Mouse (Mus musculus) forebrain, embryonic 16.5 days (tissue): Measurements from ENCODE around the gene Tspan12. TPM values are rescaled to one million over a fixed set of nuclear protein-coding genes. Genes with fewer than 3 reads are reported as not detected.

ENCODE experiments used
- ATAC-seq: fragments of 200-750 bp; cut with Nextera tagmentation; 2 replicates; pipeline ENCODE4 v1.8.0; 2017; ENCODE audit warnings: mild to moderate bottlenecking, moderate library complexity
- H3K27ac ChIP-seq: fragments of 300-500 bp; sonication (generic); 2 replicates; pipeline ENCODE4 v1.5.1; 2014; ENCODE audit warnings: low read length, control low read depth
- H3K27me3 ChIP-seq: fragments of 300-500 bp; sonication (generic); replicated peaks from 2 replicates; pipeline ENCODE4 v1.6.1; 2014; ENCODE audit warnings: low read length; ENCODE audit not compliant: control insufficient read depth, insufficient read depth
- H3K36me3 ChIP-seq: fragments of 300-500 bp; sonication (generic); 2 replicates; pipeline ENCODE4 v1.6.1; 2014; ENCODE audit not compliant: control insufficient read depth, insufficient read depth
- H3K4me1 ChIP-seq: fragments of 300-500 bp; sonication (generic); replicated peaks from 2 replicates; pipeline ENCODE4 v1.6.1; 2014; ENCODE audit warnings: low read length; ENCODE audit not compliant: control insufficient read depth, insufficient read depth
- H3K4me2 ChIP-seq: fragments of 300-500 bp; sonication (generic); 2 replicates; pipeline ENCODE4 v1.6.1; 2014; ENCODE audit warnings: mild to moderate bottlenecking, low read length, control low read depth
- H3K4me3 ChIP-seq: fragments of 300-500 bp; sonication (generic); replicated peaks from 2 replicates; pipeline ENCODE4 v1.5.1; 2014; ENCODE audit warnings: mild to moderate bottlenecking, low read length, control low read depth
- H3K9ac ChIP-seq: fragments of 300-500 bp; sonication (generic); replicated peaks from 2 replicates; pipeline ENCODE4 v1.6.1; 2014; ENCODE audit warnings: low read depth, low read length, control low read depth
- H3K9me3 ChIP-seq: fragments of 300-500 bp; sonication (generic); 2 replicates; pipeline ENCODE4 v1.6.1; 2016; ENCODE audit warnings: low read length; ENCODE audit not compliant: control insufficient read depth
- WGBS: fragments of 180-500 bp; shearing (Covaris S2); extraction: QIAGEN DNeasy Blood & Tissue Kit; methylation state at CpG from one replicate; pipeline ENCODE4 v1.1.7; 2014; 5-methylcytosine and 5-hydroxymethylcytosine counted together
- polyA plus RNA-seq: library from polyadenylated mRNA; unstranded; fragments of >200 nt; fragmentation: Nextera tagmentation; extraction: Ambion mirVana; gene quantifications from 2 replicates; pipeline ENCODE4 v1.2.1, GENCODE M21; 2015

Gene Tspan12
- polyA plus RNA-seq, 1 experiment from 2014 or later = 51.7 TPM

DNA sequence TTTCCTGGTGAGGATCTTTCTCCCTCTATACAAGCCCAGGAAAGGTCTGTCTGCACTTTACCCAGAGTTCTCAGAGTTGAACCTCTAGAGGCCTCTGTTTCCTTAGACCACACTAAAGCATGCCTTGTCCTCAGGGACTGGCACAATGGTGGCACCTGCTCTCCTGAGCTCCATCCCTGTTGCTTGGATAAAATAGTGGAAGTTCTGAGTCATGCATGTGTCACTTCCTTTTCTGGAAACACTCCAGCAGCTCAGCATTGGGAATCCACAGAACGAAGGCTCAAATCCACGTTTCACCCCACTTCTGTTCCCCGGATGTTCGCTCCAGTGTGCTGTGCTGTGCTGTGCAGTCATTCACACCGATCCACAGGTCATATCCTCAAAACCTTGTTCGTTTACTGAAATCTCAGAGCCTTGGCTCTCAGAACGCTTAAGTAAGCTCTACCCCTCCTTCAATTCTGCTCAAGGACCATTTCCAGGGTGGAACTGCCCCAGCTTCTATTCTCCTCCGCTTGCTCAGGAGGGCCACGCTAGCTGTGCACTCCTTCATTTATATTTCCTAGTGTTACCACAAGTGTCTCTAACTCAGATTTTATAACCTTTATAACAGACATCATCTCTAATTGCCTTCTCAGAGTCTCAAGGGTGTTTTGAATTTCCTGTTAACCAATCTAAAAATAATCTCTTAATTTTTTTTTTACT is 83.4 kb downstream of the Tspan12 start:
- Histone ChIP-seq H3K4me2 (no peak overlapping the region), H3K27me3 (no peaks in the 10 kb centered on the region), H3K4me3 (no peak overlapping the region), H3K4me1 (peaks cover 6% of the 10 kb centered on the region; the same call in 1 of the 2 replicates), H3K36me3 (no peaks in the 10 kb centered on the region), H3K27ac (no peak overlapping the region), H3K9ac (no peak overlapping the region), H3K9me3 (no peaks in the 10 kb centered on the region)
- ATAC-seq = no peak
- 90% methylated on average over 9 of the region's 9 CpGs for WGBS

DNA sequence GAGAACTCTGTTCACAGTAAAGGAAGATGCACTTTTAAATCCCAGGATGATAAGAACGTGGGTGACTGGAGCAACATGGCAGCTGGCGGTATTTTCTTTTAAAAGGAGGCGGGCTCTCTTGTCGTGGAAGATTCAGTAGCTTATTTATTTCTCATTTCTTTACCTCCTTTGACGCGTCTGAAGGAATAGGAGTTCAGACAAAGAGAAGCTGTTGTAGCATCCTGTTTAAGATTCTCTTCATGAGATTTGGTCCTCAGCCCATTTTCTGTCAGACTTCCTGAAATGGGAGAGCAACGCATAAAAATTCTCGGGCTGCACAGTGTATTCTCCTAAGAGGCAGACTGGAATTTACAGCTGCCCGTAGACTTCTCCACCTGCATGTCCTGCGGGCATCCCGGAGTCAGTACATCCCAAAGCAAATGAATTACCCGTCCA is 84.5 kb downstream of the Tspan12 start:
- peak; percentile 73 for ATAC-seq
- 0 out of 2 replicates have a peak overlapping the region, but pooled peaks have one; percentile 8 for H3K4me3 ChIP-seq

DNA sequence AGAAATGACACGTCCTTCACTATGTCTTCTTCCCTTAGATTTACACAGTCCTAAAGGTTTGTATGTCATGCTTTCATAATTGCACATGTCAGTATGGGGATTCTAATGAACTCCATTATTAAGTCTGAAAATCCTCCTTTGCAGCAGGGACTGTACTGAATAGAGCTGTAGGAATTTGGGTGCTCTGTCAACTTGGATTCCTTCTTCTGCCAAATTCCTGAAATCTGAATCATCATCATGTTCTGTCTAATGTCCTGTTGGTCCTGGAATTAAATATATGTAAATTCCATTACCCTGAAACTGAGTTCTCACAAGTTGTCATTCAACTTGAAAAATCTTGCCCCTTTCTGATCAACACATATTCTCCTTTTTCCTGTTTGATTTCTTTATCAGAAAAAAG is 104.8 kb downstream of the Tspan12 start:
- no peak overlapping the region for H3K4me3 ChIP-seq
- no peaks in the 10 kb centered on the region for H3K9me3 ChIP-seq
- 67% methylated on average over 1 of the region's 1 CpGs for WGBS
- no peak overlapping the region for H3K27ac ChIP-seq
- no peaks in the 10 kb centered on the region for H3K4me1 ChIP-seq
- H3K36me3 ChIP-seq = no peaks in the 10 kb centered on the region
- H3K4me2 ChIP-seq = no peak overlapping the region
- no peaks in the 10 kb centered on the region for H3K27me3 ChIP-seq
- no peak overlapping the region for H3K9ac ChIP-seq
- ATAC-seq = no peak

More for the DNA sequence above, 84.5 kb downstream of the Tspan12 start:
- 43% methylated on average over 12 of the region's 12 CpGs for WGBS
- Histone ChIP-seq H3K27ac (0 out of 2 replicates have a peak overlapping the region, but pooled peaks have one; percentile 20), H3K9ac (no peak overlapping the region), H3K36me3 (no peaks in the 10 kb centered on the region), H3K4me2 (peak overlapping the region; percentile 35), H3K27me3 (no peaks in the 10 kb centered on the region), H3K9me3 (no peaks in the 10 kb centered on the region), H3K4me1 (peaks cover 6% of the 10 kb centered on the region; the same call in 1 of the 2 replicates)

DNA sequence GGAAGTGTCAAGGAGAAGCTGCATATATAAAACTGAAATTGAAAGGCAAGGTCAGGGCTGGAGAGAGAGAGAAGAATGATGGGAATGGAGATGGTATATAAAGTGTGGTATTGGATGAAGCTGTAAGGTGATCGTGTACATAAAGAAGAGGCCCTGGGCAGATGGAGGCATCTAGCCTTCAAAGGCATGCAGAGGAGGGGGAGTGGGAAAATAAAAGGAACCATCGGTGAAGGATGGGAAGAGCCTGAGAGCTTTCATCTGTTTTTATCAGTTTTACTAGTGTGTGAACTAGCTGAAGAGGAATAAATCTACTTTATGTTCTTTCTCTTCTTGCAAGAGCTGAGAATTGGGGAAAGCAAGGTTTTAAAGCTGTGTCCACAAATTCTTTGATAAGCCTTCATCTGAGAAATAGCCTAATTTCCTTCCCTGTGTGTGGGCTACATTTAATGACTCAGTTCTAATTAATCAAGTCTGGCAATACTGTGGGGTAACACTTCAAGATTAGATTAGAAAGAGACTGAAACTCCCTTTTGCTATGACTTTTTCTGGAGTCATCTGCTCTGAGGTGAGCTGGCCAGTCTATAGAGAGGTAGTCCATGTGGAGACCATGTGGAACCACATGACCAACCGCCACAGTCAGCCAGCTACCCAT is 107.6 kb downstream of the Tspan12 start:
- H3K4me1 ChIP-seq = no peaks in the 10 kb centered on the region
- H3K27ac ChIP-seq = no peak overlapping the region
- no peaks in the 10 kb centered on the region for H3K9me3 ChIP-seq
- 78% methylated on average over 3 of the region's 3 CpGs for WGBS
- H3K36me3 ChIP-seq = no peaks in the 10 kb centered on the region
- no peaks in the 10 kb centered on the region for H3K27me3 ChIP-seq
- no peak for ATAC-seq
- H3K9ac ChIP-seq = no peak overlapping the region
- no peak overlapping the region for H3K4me2 ChIP-seq
- H3K4me3 ChIP-seq = no peak overlapping the region

DNA sequence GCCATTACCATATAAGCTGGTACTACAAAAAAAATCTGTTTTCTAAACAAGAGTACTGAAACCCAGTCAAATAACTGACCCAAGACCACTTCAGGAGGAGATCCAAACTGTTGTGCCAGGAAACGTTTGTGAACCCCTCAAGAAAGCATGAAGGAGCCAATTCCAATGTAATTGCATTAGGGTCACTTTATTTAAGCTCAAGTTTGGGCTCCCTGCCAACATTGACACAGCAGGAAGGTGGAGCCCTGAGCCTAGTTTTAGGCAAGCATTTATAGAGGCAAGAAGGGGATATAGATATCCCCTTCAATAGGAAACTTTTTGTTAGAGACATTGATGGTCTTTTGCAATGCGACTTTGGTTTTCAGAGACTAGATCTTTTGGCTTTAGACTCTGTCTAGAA is 111.7 kb downstream of the Tspan12 start:
- no peak overlapping the region for H3K4me3 ChIP-seq
- no peaks in the 10 kb centered on the region for H3K4me1 ChIP-seq
- H3K4me2 ChIP-seq = no peak overlapping the region
- no peak overlapping the region for H3K9ac ChIP-seq
- no peak for ATAC-seq
- H3K9me3 ChIP-seq = no peaks in the 10 kb centered on the region
- H3K27ac ChIP-seq = no peak overlapping the region
- H3K27me3 ChIP-seq = no peaks in the 10 kb centered on the region
- 37% methylated on average over 2 of the region's 2 CpGs for WGBS
- H3K36me3 ChIP-seq = no peaks in the 10 kb centered on the region

DNA sequence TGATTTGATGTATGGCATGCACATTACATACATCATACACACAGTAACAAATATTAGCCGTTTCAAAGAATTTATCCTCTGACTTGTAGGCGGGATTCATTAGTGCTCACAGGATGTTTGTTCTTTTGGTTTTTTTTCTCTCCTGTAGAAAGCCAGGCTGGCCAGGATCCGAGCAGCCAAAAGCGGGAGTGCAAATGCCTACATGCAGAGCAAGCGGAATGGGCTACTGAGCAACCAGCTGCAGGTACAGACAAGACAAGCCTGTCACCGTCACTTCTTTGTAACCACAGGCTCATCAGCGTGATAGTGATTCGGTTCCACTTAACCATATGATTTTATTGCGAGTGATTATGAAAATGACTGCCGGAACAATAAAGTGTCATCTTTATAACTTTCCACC is 130.1 kb downstream of the Tspan12 start:
- no peak overlapping the region for H3K27ac ChIP-seq
- 0 out of 2 replicates have a peak, but pooled peaks cover 3% of the 10 kb centered on the region for H3K4me1 ChIP-seq
- no peak for ATAC-seq
- no peaks in the 10 kb centered on the region for H3K9me3 ChIP-seq
- H3K4me3 ChIP-seq = no peak overlapping the region
- H3K27me3 ChIP-seq = no peaks in the 10 kb centered on the region
- H3K9ac ChIP-seq = no peak overlapping the region
- no peaks in the 10 kb centered on the region for H3K36me3 ChIP-seq
- whole genome bisulfite sequencing = 89% methylated on average over 10 of the region's 10 CpGs
- no peak overlapping the region for H3K4me2 ChIP-seq

Other genes with a start within 250 kb of the Tspan12 start
- 60.0 and 68.1 TPM in 2 replicates for gene Ing3, start 97.1 kb upstream of the Tspan12 start, polyA plus RNA-seq
- gene Cped1, start 133.4 kb upstream of the Tspan12 start, polyA plus RNA-seq = 3.2 and 4.4 TPM in 2 replicates